Mouse (Mus musculus) small intestine, adult 10 weeks (tissue): ENCODE data around the gene Olfr420. TPM values are rescaled to one million over a fixed set of nuclear protein-coding genes. Genes with fewer than 3 reads are reported as not detected.

Experiments used
- polyA plus RNA-seq: library from polyadenylated mRNA; stranded (reverse); fragments of 350-450 nt; fragmentation: Illumina TruSeq; extraction: RNeasy Lipid Tissue Mini Kit (QIAGEN cat#74804); gene quantifications from one replicate; pipeline ENCODE4 v1.2.3, GENCODE M21; 2014; ENCODE audit warnings: low replicate concordance

The Olfr420 gene
- polyA plus RNA-seq = not detected

DNA sequence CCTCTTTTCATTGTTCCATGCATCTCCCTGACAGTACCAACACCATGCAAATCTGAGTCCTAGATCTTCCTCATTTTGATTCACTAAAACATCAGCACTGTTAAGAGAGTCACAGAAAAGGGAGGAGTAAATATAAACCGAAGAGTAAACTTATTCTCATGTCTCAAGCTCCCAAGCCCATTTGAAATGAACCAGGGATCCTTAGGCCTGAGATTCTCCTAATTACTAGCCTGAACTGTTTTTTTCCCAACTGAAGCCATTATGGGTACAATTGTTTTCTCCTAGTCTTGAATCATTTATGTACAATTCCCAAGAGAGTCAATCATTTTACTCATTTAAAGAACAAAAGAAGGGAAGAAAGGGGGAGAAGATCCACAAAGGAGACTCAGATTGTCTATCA lies at the start of gene Olfr420:
TSS of gene Olfr420 (plus strand) at position 301 of the 400 bp plus-strand sequence.

DNA sequence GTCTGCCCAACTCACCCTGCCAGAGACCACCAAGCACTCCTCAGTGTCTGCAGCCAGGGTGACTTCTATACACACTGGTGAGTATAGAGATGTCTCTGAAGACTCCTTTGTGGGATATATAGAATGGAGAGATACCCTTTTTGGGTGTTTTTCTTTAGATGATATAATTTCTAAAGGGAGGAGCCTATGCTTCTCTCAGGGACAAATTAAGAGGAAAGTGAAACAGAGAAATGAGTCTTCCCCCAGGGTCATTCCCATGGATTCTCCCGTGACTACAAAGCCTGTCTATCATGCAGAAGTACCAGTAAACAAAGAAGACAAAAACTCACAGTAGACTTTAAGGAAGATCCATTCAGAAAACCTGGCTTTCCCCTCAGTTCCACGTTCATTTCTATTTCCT lies 34.4 kb upstream of the Olfr420 start, which contains the start of gene Olfr231:
TSS of gene Olfr231 (minus strand) at position 101 of the 400 bp plus-strand sequence.

GRCm38 (mm10) chr1:174131217-174131616 lies 24.2 kb upstream of the Olfr420 start, which contains the start of gene Olfr424:
TSS of gene Olfr424 (plus strand) at chr1:174131517.

GRCm38 (mm10) chr1:174172605-174173004 lies 17.2 kb downstream of the Olfr420 start, which contains the start of gene Spta1:
TSS of gene Spta1 (plus strand) at chr1:174172776.

Other genes starting within 250 kb of the Olfr420 start
- gene Ifi211, start 242.6 kb upstream of the Olfr420 start, polyA plus RNA-seq = 15.0 TPM
- gene Mndal, start 213.1 kb upstream of the Olfr420 start, polyA plus RNA-seq = 95.8 TPM
- gene Ifi203, start 213.0 kb upstream of the Olfr420 start, polyA plus RNA-seq = 65.1 TPM
- gene Ifi202b, start 172.9 kb upstream of the Olfr420 start, polyA plus RNA-seq = not detected
- 11.8 TPM for gene Ifi205, start 123.8 kb upstream of the Olfr420 start, polyA plus RNA-seq
- gene Olfr433, start 114.9 kb upstream of the Olfr420 start, polyA plus RNA-seq = not detected
- gene Olfr432, start 106.4 kb upstream of the Olfr420 start, polyA plus RNA-seq = not detected
- not detected for gene Olfr430, start 89.0 kb upstream of the Olfr420 start, polyA plus RNA-seq
- not detected for gene Olfr429, start 71.3 kb upstream of the Olfr420 start, polyA plus RNA-seq
- not detected for gene Olfr427, start 58.7 kb upstream of the Olfr420 start, polyA plus RNA-seq
- gene Olfr231, start 34.5 kb upstream of the Olfr420 start, polyA plus RNA-seq = not detected
- not detected for gene Olfr424, start 24.1 kb upstream of the Olfr420 start, polyA plus RNA-seq
- gene Spta1, start 17.1 kb downstream of the Olfr420 start, polyA plus RNA-seq = not detected
- gene Olfr419, start 96.4 kb downstream of the Olfr420 start, polyA plus RNA-seq = not detected
- 13.6 TPM for gene Mptx1, start 174.9 kb downstream of the Olfr420 start, polyA plus RNA-seq
- gene Olfr417, start 209.5 kb downstream of the Olfr420 start, polyA plus RNA-seq = not detected
- not detected for gene Olfr248, start 235.4 kb downstream of the Olfr420 start, polyA plus RNA-seq